Mouse (Mus musculus) hindlimb bud, embryonic 11.5 days (tissue): ENCODE results near the gene Arhgef5.
"Not testable (repeated sequence)": the region's sequence is repeated elsewhere in the genome, so short reads cannot be mapped to it uniquely, and the experiment has no call there.

Source experiments
- DNase-seq: peaks from one replicate; pipeline ENCODE4 v3.0.0-alpha.2; 2012; ENCODE audit warnings: low read depth, low spot score; ENCODE audit errors: extremely low spot score

The Arhgef5 gene

GRCm38 (mm10) chr6:43265363-43266041 is at the start of gene Arhgef5:
Gene Arhgef5, plus strand, starts transcription at chr6:43265582.
- no peak for DNase-seq

DNA sequence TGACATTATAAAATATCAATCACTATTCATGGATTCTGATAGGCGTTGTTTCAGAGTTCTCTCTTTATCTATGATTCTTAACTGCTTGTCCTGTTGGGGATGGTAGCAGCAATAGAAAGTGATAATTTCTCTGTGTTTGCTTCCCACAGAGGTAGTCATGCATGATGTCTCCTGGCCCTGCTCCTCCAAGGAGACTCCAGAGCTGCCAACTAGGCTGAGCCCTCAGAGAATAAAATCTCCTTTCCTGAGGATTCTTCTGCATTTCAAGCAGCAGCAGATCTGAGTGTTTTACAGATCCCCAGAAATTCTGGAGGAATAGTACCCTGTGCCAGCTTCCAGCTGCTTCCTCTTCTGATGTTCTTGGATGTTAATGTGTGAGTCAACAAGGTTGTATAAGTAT is 34.1 kb upstream of the Arhgef5 start, which contains the start of gene Olfr47:
Gene Olfr47, plus strand, starts transcription at position 275 of the 400 bp plus-strand sequence.
- DNase-seq, result not testable (repeated sequence)

GRCm38 (mm10) chr6:43242061-43242460 is 23.3 kb upstream of the Arhgef5 start:
- DNase-seq, result no peak

DNA sequence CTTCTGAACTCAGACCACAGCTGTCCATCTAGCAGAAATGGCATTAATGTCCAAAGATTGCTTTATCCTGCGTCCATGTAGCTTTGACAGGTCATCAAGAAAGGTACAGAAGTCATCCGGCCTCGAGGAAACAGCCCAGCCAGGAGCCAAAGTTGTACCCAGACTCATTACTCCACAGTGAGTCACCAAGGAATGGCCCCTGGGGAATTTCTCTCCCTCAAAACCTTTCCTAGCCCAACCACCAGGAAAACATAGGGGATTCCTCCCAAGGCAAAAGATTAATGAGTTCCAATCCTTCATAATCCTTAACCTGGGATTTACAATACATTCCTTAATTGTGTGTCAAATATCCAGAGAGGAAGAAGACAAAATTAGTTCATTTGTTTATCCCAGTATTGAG is 18.0 kb upstream of the Arhgef5 start:
- DNase-seq, result no peak

GRCm38 (mm10) chr6:43252994-43253393 is 12.4 kb upstream of the Arhgef5 start:
- DNase-seq, result no peak

GRCm38 (mm10) chr6:43254193-43254926 is 11.0 kb upstream of the Arhgef5 start:
- DNase-seq, result no peak

DNA sequence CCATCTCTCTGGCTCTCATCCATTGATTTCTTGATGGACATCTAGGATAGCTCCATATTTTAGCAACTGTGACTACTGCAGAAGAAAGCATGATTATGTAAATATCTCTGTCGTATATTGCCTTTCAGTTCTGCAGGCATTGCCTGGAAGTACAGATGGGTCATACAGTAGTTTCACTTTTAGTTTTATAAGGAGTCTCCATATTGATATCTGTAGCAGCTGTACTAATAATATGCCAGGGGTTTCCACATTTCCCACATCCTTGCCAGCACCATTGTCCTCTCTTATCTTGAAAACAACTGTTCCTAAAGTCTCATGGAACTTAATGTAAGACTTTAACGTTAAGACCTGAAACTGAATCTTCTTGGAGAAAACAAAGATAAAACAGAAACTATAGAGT is 4.6 kb upstream of the Arhgef5 start:
- DNase-seq, result no peak

DNA sequence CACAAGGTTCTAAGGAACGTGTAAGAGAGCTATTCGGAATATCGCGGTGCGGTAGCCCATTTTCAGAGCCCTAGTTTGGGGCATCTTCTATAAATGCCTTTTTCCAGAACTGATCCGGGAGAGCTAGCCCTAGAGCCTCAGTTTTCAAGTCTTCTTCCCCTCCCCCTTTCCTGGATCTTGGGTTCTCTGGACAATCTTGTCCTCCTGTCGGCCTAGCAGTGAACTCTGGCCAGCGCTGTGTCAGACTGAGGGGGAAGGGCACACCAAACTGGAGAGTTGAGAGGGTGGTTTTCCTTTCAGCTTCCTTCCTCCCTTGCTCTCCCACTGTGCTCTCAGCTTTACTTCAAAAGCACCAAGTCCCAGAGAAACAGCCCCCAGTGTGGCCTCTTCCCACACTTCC is 974 bp downstream of the Arhgef5 start:
- DNase-seq, result no peak

- DNase-seq, result no peak
These were observed 7.2 kb downstream of the Arhgef5 start for GRCm38 (mm10) chr6:43272597-43272996.

DNA sequence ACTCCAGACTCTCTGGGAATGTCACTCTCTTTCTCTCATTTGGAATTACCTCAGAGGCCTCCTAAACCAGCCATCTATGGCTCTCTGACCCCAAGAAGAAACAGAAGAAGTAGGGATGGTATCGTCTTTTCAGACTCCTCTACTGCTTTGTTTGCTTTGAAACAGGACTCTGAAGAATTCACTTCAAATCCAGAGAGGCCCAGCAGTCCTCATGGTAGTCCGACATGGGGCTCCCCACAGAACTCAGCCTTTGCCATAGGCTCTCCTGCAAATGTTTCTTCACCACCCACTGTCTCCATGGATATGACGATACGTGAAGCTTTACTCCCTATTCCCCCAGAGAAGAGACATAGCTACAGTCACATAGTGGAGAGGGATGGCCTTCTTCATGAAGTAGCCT is 8.7 kb downstream of the Arhgef5 start:
- no peak for DNase-seq

DNA sequence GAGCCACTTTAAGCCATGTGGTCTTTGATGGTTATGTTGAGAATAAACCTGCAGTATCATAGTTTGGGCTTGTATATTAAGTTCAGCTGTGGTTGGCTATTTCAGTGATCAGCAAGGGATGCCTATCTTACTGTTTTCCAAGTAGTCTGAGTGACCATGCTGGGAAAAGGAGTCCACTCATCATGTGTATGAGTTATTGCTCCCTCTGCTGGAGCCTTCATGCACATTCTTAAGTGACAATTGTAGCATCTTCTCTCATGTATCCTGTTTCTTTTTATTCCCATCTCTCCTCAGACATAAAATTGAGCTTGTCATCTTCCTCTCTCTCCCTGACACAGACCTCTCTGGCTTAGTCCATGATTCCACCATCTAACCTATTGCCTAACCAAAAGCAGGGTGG is 12.9 kb downstream of the Arhgef5 start:
- DNase-seq, result no peak

DNA sequence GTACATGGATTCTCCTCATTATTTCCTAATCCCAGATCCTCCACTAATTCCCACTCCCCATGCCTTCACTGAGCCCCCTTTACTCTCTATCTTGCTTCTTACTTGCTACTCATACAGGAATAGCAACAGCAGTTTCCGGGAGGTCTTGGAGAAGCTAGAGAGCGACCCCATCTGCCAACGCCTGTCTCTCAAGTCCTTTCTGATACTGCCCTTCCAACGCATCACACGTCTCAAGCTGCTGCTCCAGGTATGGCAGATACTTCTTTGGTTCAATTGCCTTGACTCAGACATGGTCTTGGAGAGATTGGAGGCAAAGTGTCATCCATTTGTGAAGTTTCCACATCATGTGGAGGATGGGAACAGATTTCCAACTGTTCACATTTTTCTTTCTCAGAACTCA is 15.1 kb downstream of the Arhgef5 start:
- DNase-seq, result no peak

GRCm38 (mm10) chr6:43292041-43292440 is 26.7 kb downstream of the Arhgef5 start:
- no peak for DNase-seq

- no peak for DNase-seq
These were observed 27.2 kb downstream of the Arhgef5 start for GRCm38 (mm10) chr6:43292471-43293076.

DNA sequence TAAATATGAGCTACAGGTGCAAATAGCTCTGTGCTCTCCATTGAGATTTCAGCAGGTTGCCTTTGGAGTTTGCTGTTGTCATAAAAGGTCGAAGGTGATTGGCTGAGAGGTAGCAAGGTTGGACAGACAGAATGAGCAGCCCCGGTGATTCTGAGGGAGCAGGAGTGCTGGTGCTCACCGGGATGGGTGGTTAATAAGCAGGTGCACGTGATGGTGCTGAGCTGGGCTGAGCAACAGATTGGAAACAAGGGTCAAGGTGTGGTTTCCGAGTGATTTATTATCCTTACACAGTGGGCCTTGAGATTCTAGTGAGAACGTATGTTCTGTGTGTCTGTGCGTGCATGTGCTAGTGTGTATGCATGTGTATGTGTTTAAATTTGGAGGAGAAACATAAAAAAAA is 27.8 kb downstream of the Arhgef5 start:
- no peak for DNase-seq

GRCm38 (mm10) chr6:43295908-43296307 is 30.5 kb downstream of the Arhgef5 start:
- DNase-seq, result no peak

- DNase-seq, result peak; percentile 52
These were observed 31.6 kb downstream of the Arhgef5 start for GRCm38 (mm10) chr6:43296798-43297507.

DNA sequence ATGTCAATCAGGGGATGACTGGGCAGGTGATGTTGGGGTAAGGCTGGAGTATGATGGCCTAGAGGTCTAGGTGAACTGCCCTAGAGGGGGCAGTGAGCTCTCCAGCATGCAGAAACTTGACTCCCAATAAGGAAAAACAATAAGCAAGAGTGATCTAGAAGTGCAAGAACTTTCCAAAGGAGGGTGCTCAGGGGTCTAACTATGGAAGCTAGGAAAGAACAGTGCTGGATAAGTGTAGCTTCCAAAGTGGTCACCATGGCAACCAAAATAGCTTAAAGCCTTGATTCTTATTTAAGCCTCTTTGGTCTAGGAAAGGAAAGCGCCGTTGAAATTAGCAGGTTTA is 32.1 kb downstream of the Arhgef5 start:
- DNase-seq, result no peak

GRCm38 (mm10) chr6:43309454-43309853 is 44.1 kb downstream of the Arhgef5 start, which contains the start of gene Nobox:
Gene Nobox, minus strand, starts transcription at chr6:43309554.
- DNase-seq, result no peak

- no peak for DNase-seq
These were observed 44.7 kb downstream of the Arhgef5 start for GRCm38 (mm10) chr6:43310071-43310470.

GRCm38 (mm10) chr6:43312546-43312945 is 47.2 kb downstream of the Arhgef5 start:
- no peak for DNase-seq
